Mouse (Mus musculus) heart, adult 2 months (tissue): ENCODE measurements around the gene Tymp. TPM values are rescaled to one million over a fixed set of nuclear protein-coding genes. Genes with fewer than 3 reads are reported as not detected.

Experiments used
- DNase-seq, 2 experiments: peaks; one replicate each; pipeline ENCODE4 v3.0.0; 2021
- H3K27ac ChIP-seq: fragments of 200-600 bp; 2 replicates; pipeline ENCODE4 v1.8.1; 2022
- H3K27me3 ChIP-seq: fragments of 200-500 bp; 2 replicates; pipeline ENCODE4 v1.6.1; 2012; ENCODE audit warnings: mild to moderate bottlenecking, low read length, inconsistent platforms, mixed read lengths; ENCODE audit not compliant: control insufficient read depth, insufficient read depth
- H3K36me3 ChIP-seq: fragments of 200-500 bp; 2 replicates; pipeline ENCODE4 v1.6.1; 2012; ENCODE audit warnings: low read length, inconsistent platforms; ENCODE audit not compliant: control insufficient read depth, insufficient read depth
- H3K4me1 ChIP-seq: fragments of 200-500 bp; 2 replicates; pipeline ENCODE4 v1.6.1; 2011; ENCODE audit warnings: low read length; ENCODE audit not compliant: control insufficient read depth, insufficient read depth
- H3K4me3 ChIP-seq: fragments of 200-600 bp; 2 replicates; pipeline ENCODE4 v1.8.1; 2022
- H3K79me2 ChIP-seq: fragments of 200-500 bp; replicated peaks from 2 replicates; pipeline ENCODE4 v1.6.1; 2012; ENCODE audit warnings: mild to moderate bottlenecking, inconsistent platforms, low read length, moderate library complexity, mixed read lengths; ENCODE audit not compliant: control insufficient read depth, insufficient read depth
- H3K9ac ChIP-seq: fragments of 200-500 bp; 2 replicates; pipeline ENCODE4 v1.6.1; 2012; ENCODE audit warnings: low read depth, mild to moderate bottlenecking, control low read depth, inconsistent platforms, low read length, mixed read lengths
- CTCF ChIP-seq: fragments of 200-600 bp; IDR thresholded peaks from 2 replicates; pipeline ENCODE4 v1.8.1; 2022; ENCODE audit warnings: antibody characterized with exemption, mild to moderate bottlenecking, moderate library complexity
- EP300 ChIP-seq: fragments of 200-500 bp; IDR thresholded peaks from 2 replicates; pipeline ENCODE4 v1.6.1; 2011; ENCODE audit warnings: low read depth, low read length, control low read depth; ENCODE audit not compliant: insufficient read depth
- POLR2A ChIP-seq: fragments of 200-500 bp; IDR thresholded peaks from 2 replicates; pipeline ENCODE4 v1.6.1; 2011; ENCODE audit warnings: mild to moderate bottlenecking, low read depth, low read length, control low read depth; ENCODE audit not compliant: insufficient read depth
- WGBS: fragments of 180-500 bp; shearing (Covaris S2); methylation state at CpG from one replicate; pipeline ENCODE4 v1.1.7; 2018; 5-methylcytosine and 5-hydroxymethylcytosine counted together
- intact Hi-C: fragments of 180-260 bp; cut with DNase I; formaldehyde crosslinking; loops from one replicate; pipeline ENCODE4 v1.15.1; 2025
- polyA plus RNA-seq: library from polyadenylated mRNA; depleted of rRNA; stranded (reverse); fragments of >200 nt; gene quantifications from 2 replicates; pipeline ENCODE4 v1.2.3, GENCODE M21; 2012; rRNA removed
- total RNA-seq, 2 experiments: library from RNA; stranded (reverse); gene quantifications; 2 replicates each; pipeline ENCODE4 v1.2.3; 2021

Tymp gene
- total and polyA plus RNA-seq, 3 experiments: 0.18 to 1.8 (median 0.47) TPM

DNA sequence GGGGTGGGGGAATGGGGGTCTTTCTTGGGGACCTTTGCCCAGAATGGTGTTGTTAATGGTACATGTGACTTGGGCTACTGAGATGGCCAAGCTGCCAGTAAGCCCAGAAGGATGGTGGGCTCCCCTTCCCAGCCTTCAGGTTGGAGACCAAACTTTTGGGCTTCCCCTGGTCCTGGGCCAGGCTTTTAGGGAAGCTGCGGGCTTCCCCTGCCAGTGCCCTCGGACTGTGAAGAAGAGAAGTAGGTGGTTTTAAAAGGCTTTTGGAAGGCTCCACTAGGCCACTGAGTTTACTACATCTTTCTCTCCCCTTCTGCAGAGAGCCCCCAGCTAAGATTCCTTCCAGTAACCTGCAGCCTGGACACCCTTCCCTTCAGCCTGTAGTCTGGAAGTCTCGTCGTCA lies 53.2 kb downstream of the Tymp start:
- no peak overlapping the region for H3K27ac ChIP-seq
- no peak for DNase-seq
- peaks cover 3% of the 10 kb centered on the region; the same call in 1 of the 2 replicates for H3K27me3 ChIP-seq
- H3K36me3 ChIP-seq: no peaks in the 10 kb centered on the region
- TF ChIP-seq CTCF (no peak), POLR2A (no peak), EP300 (no peak)
- intact Hi-C loops: no loop called here
- H3K79me2 ChIP-seq: no peaks in the 10 kb centered on the region
- H3K4me3 ChIP-seq: no peak overlapping the region
- H3K9ac ChIP-seq: no peak overlapping the region
- H3K4me1 ChIP-seq: no peaks in the 10 kb centered on the region
- WGBS: 90% methylated on average over 4 of the region's 4 CpGs

DNA sequence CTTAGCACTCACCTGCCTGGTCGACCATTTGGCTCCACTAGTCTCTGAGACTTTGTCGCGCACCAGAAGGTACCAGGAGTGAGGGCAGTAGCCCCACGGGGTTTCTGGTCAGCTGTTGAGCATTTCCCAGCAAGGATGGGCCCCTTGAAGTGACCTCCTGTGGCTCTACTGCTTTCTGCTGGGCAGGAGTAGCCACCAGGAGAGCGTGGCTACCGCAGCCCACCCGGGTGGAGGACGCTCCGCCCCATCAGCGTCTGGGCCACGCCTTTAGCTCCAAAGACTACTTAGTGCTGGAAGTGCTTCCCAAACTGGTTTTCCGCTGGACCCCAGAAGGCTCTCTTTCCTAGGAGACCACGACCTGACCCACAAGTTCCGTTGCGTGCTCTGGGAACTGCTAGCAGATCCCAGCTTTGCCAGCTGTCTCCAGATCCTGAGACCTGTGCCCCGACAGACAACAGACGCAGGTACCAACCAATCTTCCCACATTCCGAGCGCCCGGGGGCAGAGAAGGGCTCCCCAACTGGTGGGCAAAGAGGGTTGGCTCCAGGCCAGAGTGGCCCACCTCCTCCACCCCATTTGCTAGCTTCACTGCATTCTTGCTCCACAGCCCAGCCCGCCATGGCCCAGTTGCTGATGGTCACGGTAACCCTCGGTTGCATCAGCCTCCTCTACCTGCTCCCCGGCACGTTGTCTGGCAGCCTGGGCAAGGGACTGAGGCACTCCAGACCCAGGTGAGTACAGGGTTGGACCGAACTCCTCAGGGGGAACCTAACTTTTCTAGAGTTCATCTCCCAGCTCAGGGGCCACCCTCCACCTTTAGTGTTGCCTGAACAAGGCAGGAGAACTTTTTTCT lies 53.9 kb downstream of the Tymp start, which contains the start of gene Adm2:
Gene Adm2, plus strand, starts transcription at position 51 of the 853 bp plus-strand sequence.
- Histone ChIP-seq H3K4me1 (no peaks in the 10 kb centered on the region), H3K4me3 (no peak within 1 kb of the TSS), H3K27ac (no peak within 1 kb of the TSS), H3K36me3 (no peaks in the 10 kb centered on the region), H3K9ac (no peak within 1 kb of the TSS), H3K79me2 (no peaks in the 10 kb centered on the region), H3K27me3 (peaks cover 3% of the 10 kb centered on the region; the same call in 1 of the 2 replicates)
- no peak for TF ChIP-seq CTCF
- no peak for TF ChIP-seq POLR2A
- TF ChIP-seq EP300: no peak
- intact Hi-C loops: no loop called here
- WGBS: 6% methylated on average over 26 of the region's 26 CpGs
- DNase-seq: no peak

Other genes with a start within 250 kb of the Tymp start
- 1 to 10 TPM; 6.3 to 7.6 TPM for gene Hdac10, start 248.3 kb downstream of the Tymp start, total RNA-seq
- gene Hdac10, start 248.3 kb downstream of the Tymp start, polyA plus RNA-seq: 19.5 and 23.1 TPM in 2 replicates
- 10 to 100 TPM; 20.7 to 21.1 TPM for gene Mapk12, start 236.3 kb downstream of the Tymp start, total RNA-seq
- gene Mapk12, start 236.3 kb downstream of the Tymp start, polyA plus RNA-seq: 30.5 and 43.2 TPM in 2 replicates
- 1 to 10 TPM; 1.9 to 2.0 TPM for gene Mapk11, start 227.4 kb downstream of the Tymp start, total RNA-seq
- 4.7 and 5.2 TPM in 2 replicates for gene Mapk11, start 227.4 kb downstream of the Tymp start, polyA plus RNA-seq
- 10 to 100 TPM; 75.7 to 93.5 TPM for gene Plxnb2, start 196.3 kb downstream of the Tymp start, total RNA-seq
- gene Plxnb2, start 196.3 kb downstream of the Tymp start, polyA plus RNA-seq: 92.3 and 121 TPM in 2 replicates
- 1 to 10 TPM; 8.4 to 9.1 TPM for gene Dennd6b, start 180.5 kb downstream of the Tymp start, total RNA-seq
- gene Dennd6b, start 180.5 kb downstream of the Tymp start, polyA plus RNA-seq: 24.0 and 27.7 TPM in 2 replicates
- gene Ppp6r2, start 165.5 kb downstream of the Tymp start, total RNA-seq: 10 to 100 TPM; 66.7 to 79.0 TPM
- gene Ppp6r2, start 165.5 kb downstream of the Tymp start, polyA plus RNA-seq: 73.2 and 107 TPM in 2 replicates
- 10 to 100 TPM; 61.3 to 63.6 TPM for gene Sbf1, start 61.7 kb downstream of the Tymp start, total RNA-seq
- gene Sbf1, start 61.7 kb downstream of the Tymp start, polyA plus RNA-seq: 116 and 150 TPM in 2 replicates
- not detected for gene Adm2, start 54.3 kb downstream of the Tymp start, total RNA-seq
- gene Adm2, start 54.3 kb downstream of the Tymp start, polyA plus RNA-seq: not detected in 2 replicates
- gene Miox, start 42.6 kb downstream of the Tymp start, total RNA-seq: not detected
- gene Miox, start 42.6 kb downstream of the Tymp start, polyA plus RNA-seq: not detected in 2 replicates
- gene Lmf2, start 21.4 kb downstream of the Tymp start, total RNA-seq: 10 to 100 TPM; 25.7 to 26.1 TPM
- 32.9 and 33.3 TPM in 2 replicates for gene Lmf2, start 21.4 kb downstream of the Tymp start, polyA plus RNA-seq
- 10 to 100 TPM; 49.3 to 55.7 TPM for gene Ncaph2, start 21.3 kb downstream of the Tymp start, total RNA-seq
- 69.9 and 70.0 TPM in 2 replicates for gene Ncaph2, start 21.3 kb downstream of the Tymp start, polyA plus RNA-seq
- 10 to 100 TPM; 25.1 to 29.4 TPM for gene Sco2, start 3.2 kb downstream of the Tymp start, total RNA-seq
- gene Sco2, start 3.2 kb downstream of the Tymp start, polyA plus RNA-seq: 35.6 and 40.7 TPM in 2 replicates
- under 1 TPM; 0.91 to 0.94 TPM for gene Odf3b, start 2.2 kb upstream of the Tymp start, total RNA-seq
- 3.6 and 9.1 TPM in 2 replicates for gene Odf3b, start 2.2 kb upstream of the Tymp start, polyA plus RNA-seq
- not detected for gene Klhdc7b, start 7.9 kb upstream of the Tymp start, total RNA-seq
- not detected in 2 replicates for gene Klhdc7b, start 7.9 kb upstream of the Tymp start, polyA plus RNA-seq
- gene Syce3, start 33.5 kb upstream of the Tymp start, total RNA-seq: not detected
- not detected in 2 replicates for gene Syce3, start 33.5 kb upstream of the Tymp start, polyA plus RNA-seq
- 100 to 1,000 TPM; 565 to 584 TPM for gene Cpt1b, start 48.8 kb upstream of the Tymp start, total RNA-seq
- gene Cpt1b, start 48.8 kb upstream of the Tymp start, polyA plus RNA-seq: 786 and 953 TPM in 2 replicates
- 1 to 10 TPM; 1.2 TPM for gene C730034F03Rik, start 52.5 kb upstream of the Tymp start, total RNA-seq
- gene C730034F03Rik, start 52.5 kb upstream of the Tymp start, polyA plus RNA-seq: 1.0 and 1.1 TPM in 2 replicates
- gene Gm44502, start 52.7 kb upstream of the Tymp start, total RNA-seq: 1 to 10 TPM; 5.5 to 9.5 TPM
- 2.1 and 2.5 TPM in 2 replicates for gene Gm44502, start 52.7 kb upstream of the Tymp start, polyA plus RNA-seq
- 10 to 100 TPM; 46.8 to 48.2 TPM for gene Chkb, start 52.9 kb upstream of the Tymp start, total RNA-seq
- gene Chkb, start 52.9 kb upstream of the Tymp start, polyA plus RNA-seq: 81.3 and 91.7 TPM in 2 replicates
- under 1 TPM in 1 of 2 experiments, not detected in 1; 0.16 TPM for gene Mapk8ip2, start 76.9 kb upstream of the Tymp start, total RNA-seq
- 0.18 and 0.29 TPM in 2 replicates for gene Mapk8ip2, start 76.9 kb upstream of the Tymp start, polyA plus RNA-seq
- 10 to 100 TPM; 11.1 to 13.5 TPM for gene Arsa, start 100.4 kb upstream of the Tymp start, total RNA-seq
- gene Arsa, start 100.4 kb upstream of the Tymp start, polyA plus RNA-seq: 19.5 and 22.1 TPM in 2 replicates
- gene Shank3, start 122.6 kb upstream of the Tymp start, total RNA-seq: 10 to 100 TPM; 44.3 to 52.2 TPM
- 29.6 and 31.0 TPM in 2 replicates for gene Shank3, start 122.6 kb upstream of the Tymp start, polyA plus RNA-seq
- under 1 TPM in 1 of 2 experiments, not detected in 1; 0.57 TPM for gene Acr, start 191.3 kb upstream of the Tymp start, total RNA-seq
- 1.4 and 1.6 TPM in 2 replicates for gene Acr, start 191.3 kb upstream of the Tymp start, polyA plus RNA-seq
- 1 to 10 TPM; 3.7 to 4.2 TPM for gene Rabl2, start 214.9 kb upstream of the Tymp start, total RNA-seq
- gene Rabl2, start 214.9 kb upstream of the Tymp start, polyA plus RNA-seq: 5.2 and 11.0 TPM in 2 replicates